12 mouse cellular contexts compared by ENCODE assay signal in genomic region chr8:118034051-118034450, GRCm38 (mm10).
A peak's percentile ranks its signal among the peaks of the same experiment; 100 is the strongest.
DNase-seq lines count a peak whose midpoint lies in the region; ATAC-seq lines count a peak whose summit lies in the region.
"Had no signal": no experiment of that assay in that cellular context is flagged by ENCODE, and none has a peak within 500 bp of the region (broad histone marks: within the 10 kb centered on the region; RNA-seq: fewer than 3 reads in every experiment).

No protein-coding gene starts in this region.

- H3K9ac ChIP-seq in midbrain, embryonic 11.5 days (ENCODE audit: low read length) = no peak overlapping the region
- no peak overlapping the region for H3K9ac ChIP-seq in forebrain, embryonic 14.5 days (ENCODE audit: low read length)
- 0 out of 2 replicates have a peak overlapping the region, but pooled peaks have one; percentile 20 for H3K9ac ChIP-seq in hindbrain, embryonic 15.5 days
- no peak overlapping the region for H3K9ac ChIP-seq in neural tube, embryonic 15.5 days (replicated peaks)
- H3K9ac ChIP-seq: intestine, embryonic 15.5 days; limb, embryonic 12.5 days; liver, postnatal 0 days had no signal

- no peak for DNase-seq in midbrain, embryonic 10.5 days (ENCODE audit: low spot score)
- no peak for DNase-seq in midbrain, embryonic 11.5 days (ENCODE audit: low spot score, missing footprints)
- DNase-seq in forebrain, embryonic 14.5 days (ENCODE audit: low spot score) = peak; percentile 57
- no peak for DNase-seq in thymus, postnatal 10 days (ENCODE audit: low spot score in 2 of 2)
- DNase-seq in kidney, adult 11 months = no peak
- DNase-seq: gastrocnemius, postnatal 14 days; liver, postnatal 0 days had no signal

- H3K36me3 ChIP-seq in midbrain, embryonic 10.5 days = no peaks in the 10 kb centered on the region
- no peaks in the 10 kb centered on the region for H3K36me3 ChIP-seq in midbrain, embryonic 11.5 days (ENCODE audit: control insufficient read depth, insufficient read depth, low read length)
- H3K36me3 ChIP-seq in forebrain, embryonic 14.5 days (ENCODE audit: control insufficient read depth, insufficient read depth, low read length) = no peaks in the 10 kb centered on the region
- no peaks in the 10 kb centered on the region for H3K36me3 ChIP-seq in hindbrain, embryonic 15.5 days
- H3K36me3 ChIP-seq in neural tube, embryonic 15.5 days = no peaks in the 10 kb centered on the region
- H3K36me3 ChIP-seq: intestine, embryonic 15.5 days; limb, embryonic 12.5 days had no signal

- no peaks in the 10 kb centered on the region for H3K9me3 ChIP-seq in midbrain, embryonic 10.5 days (replicated peaks)
- H3K9me3 ChIP-seq in midbrain, embryonic 11.5 days (ENCODE audit: control insufficient read depth, low read length) = no peaks in the 10 kb centered on the region
- no peaks in the 10 kb centered on the region for H3K9me3 ChIP-seq in forebrain, embryonic 14.5 days (replicated peaks; ENCODE audit: control insufficient read depth, low read length)
- H3K9me3 ChIP-seq in hindbrain, embryonic 15.5 days = no peaks in the 10 kb centered on the region; the same call in 1 of the 2 replicates
- H3K9me3 ChIP-seq in neural tube, embryonic 15.5 days (replicated peaks) = no peaks in the 10 kb centered on the region
- H3K9me3 ChIP-seq: intestine, embryonic 15.5 days; limb, embryonic 12.5 days had no signal

- H3K27ac ChIP-seq in midbrain, embryonic 10.5 days (replicated peaks) = peak overlapping the region; percentile 7; the same call in 1 of the 2 replicates
- H3K27ac ChIP-seq in midbrain, embryonic 11.5 days (ENCODE audit: low read depth, low read length) = no peak overlapping the region
- peak overlapping the region; percentile 30; the same call in 1 of the 2 replicates for H3K27ac ChIP-seq in forebrain, embryonic 14.5 days (ENCODE audit: low read depth, low read length)
- peak overlapping the region; percentile 65 for H3K27ac ChIP-seq in hindbrain, embryonic 15.5 days (replicated peaks)
- peak overlapping the region; percentile 75 for H3K27ac ChIP-seq in neural tube, embryonic 15.5 days (replicated peaks)
- H3K27ac ChIP-seq: intestine, embryonic 15.5 days; limb, embryonic 12.5 days had no signal

- no peak for ATAC-seq in midbrain, embryonic 11.5 days (ENCODE audit: low FRiP score)
- peak; percentile 12; the same call in 1 of the 2 replicates for ATAC-seq in forebrain, embryonic 14.5 days
- peak; percentile 66 for ATAC-seq in hindbrain, embryonic 15.5 days (ENCODE audit: low FRiP score, low read depth)
- ATAC-seq in neural tube, embryonic 15.5 days (ENCODE audit: low FRiP score) = peak; percentile 50; the same call in 1 of the 2 replicates
- ATAC-seq: intestine, embryonic 15.5 days; liver, postnatal 0 days had no signal

- 69% methylated on average over 13 of the region's 13 CpGs for WGBS in midbrain, embryonic 10.5 days
- WGBS in midbrain, embryonic 11.5 days = 59% methylated on average over 13 of the region's 13 CpGs
- WGBS in forebrain, embryonic 14.5 days = 16% methylated on average over 13 of the region's 13 CpGs
- WGBS in hindbrain, embryonic 15.5 days = 22% methylated on average over 13 of the region's 13 CpGs
- WGBS in neural tube, embryonic 15.5 days = 16% methylated on average over 13 of the region's 13 CpGs

- H3K4me1 ChIP-seq in midbrain, embryonic 10.5 days = peaks cover 25% of the 10 kb centered on the region
- no peaks in the 10 kb centered on the region for H3K4me1 ChIP-seq in midbrain, embryonic 11.5 days (ENCODE audit: control insufficient read depth, insufficient read depth, low read length)
- peaks cover 7% of the 10 kb centered on the region; the same call in 1 of the 2 replicates for H3K4me1 ChIP-seq in forebrain, embryonic 14.5 days (ENCODE audit: control insufficient read depth, insufficient read depth, low read length)
- H3K4me1 ChIP-seq in hindbrain, embryonic 15.5 days (replicated peaks) = peaks cover 23% of the 10 kb centered on the region
- peaks cover 27% of the 10 kb centered on the region for H3K4me1 ChIP-seq in neural tube, embryonic 15.5 days
- H3K4me1 ChIP-seq: intestine, embryonic 15.5 days; limb, embryonic 12.5 days had no signal

- H3K4me3 ChIP-seq in midbrain, embryonic 10.5 days = no peak overlapping the region
- no peak overlapping the region for H3K4me3 ChIP-seq in midbrain, embryonic 11.5 days (ENCODE audit: low read depth, low read length)
- 0 out of 2 replicates have a peak overlapping the region, but pooled peaks have one; percentile 2 for H3K4me3 ChIP-seq in forebrain, embryonic 14.5 days (ENCODE audit: low read depth, low read length)
- H3K4me3 ChIP-seq in hindbrain, embryonic 15.5 days = no peak overlapping the region
- no peak overlapping the region for H3K4me3 ChIP-seq in neural tube, embryonic 15.5 days (replicated peaks)
- H3K4me3 ChIP-seq: erythroblast, embryonic 14.5 days; intestine, embryonic 15.5 days; limb, embryonic 12.5 days had no signal

- H3K4me2 ChIP-seq in midbrain, embryonic 11.5 days = no peak overlapping the region
- peak overlapping the region; percentile 43; the same call in 1 of the 2 replicates for H3K4me2 ChIP-seq in forebrain, embryonic 14.5 days (ENCODE audit: low read length)
- peak overlapping the region; percentile 36 for H3K4me2 ChIP-seq in hindbrain, embryonic 15.5 days
- H3K4me2 ChIP-seq in neural tube, embryonic 15.5 days = peak overlapping the region; percentile 40
- H3K4me2 ChIP-seq: intestine, embryonic 15.5 days; limb, embryonic 12.5 days had no signal

- H3K27me3 ChIP-seq in midbrain, embryonic 10.5 days (ENCODE audit: low read depth, poor library complexity, severe bottlenecking) = no peaks in the 10 kb centered on the region
- H3K27me3 ChIP-seq in midbrain, embryonic 11.5 days (ENCODE audit: control insufficient read depth, insufficient read depth, low read length) = no peaks in the 10 kb centered on the region
- no peaks in the 10 kb centered on the region for H3K27me3 ChIP-seq in forebrain, embryonic 14.5 days (replicated peaks; ENCODE audit: control insufficient read depth, insufficient read depth, low read length)
- H3K27me3 ChIP-seq in hindbrain, embryonic 15.5 days = no peaks in the 10 kb centered on the region
- no peaks in the 10 kb centered on the region for H3K27me3 ChIP-seq in neural tube, embryonic 15.5 days (replicated peaks)
- H3K27me3 ChIP-seq: intestine, embryonic 15.5 days; limb, embryonic 12.5 days had no signal
